Mouse (Mus musculus) bone marrow, adult 2 months (tissue): ENCODE results near the gene Gm11099.

Source experiments
- CTCF ChIP-seq: fragments of 200-500 bp; IDR thresholded peaks from 2 replicates; pipeline ENCODE4 v1.5.1; 2011; ENCODE audit warnings: low read length, control low read depth; ENCODE audit not compliant: control insufficient read depth, insufficient read depth
- POLR2A ChIP-seq: fragments of 200-500 bp; IDR thresholded peaks from 2 replicates; pipeline ENCODE4 v1.6.1; 2011; ENCODE audit warnings: low read depth, mild to moderate bottlenecking, control low read depth, low read length, borderline replicate concordance; ENCODE audit not compliant: control insufficient read depth

DNA sequence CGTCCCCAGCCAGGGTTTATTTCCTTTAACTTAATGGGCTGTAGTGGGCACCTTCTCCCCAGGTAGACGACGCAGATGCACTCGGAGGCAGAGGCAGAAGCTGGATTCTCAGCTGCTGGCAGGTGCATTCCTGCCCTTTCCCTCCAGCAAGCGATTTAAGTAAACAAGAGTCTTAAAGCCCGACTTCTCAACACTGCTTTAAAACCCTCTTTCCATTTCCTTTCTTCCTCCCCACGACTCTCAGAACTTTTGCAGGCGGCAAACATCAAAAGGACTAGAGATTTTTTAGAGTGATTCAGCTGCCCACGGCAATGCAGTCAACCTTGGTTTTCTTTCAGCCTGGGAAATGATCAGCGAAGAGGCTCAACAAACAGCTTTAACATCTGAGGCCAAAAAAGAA lies 14.7 kb upstream of the Gm11099 start:
- TF ChIP-seq POLR2A (no peak), CTCF (no peak)
